Mouse (Mus musculus) E14TG2a.4 (cell line): Measurements from ENCODE around the gene Gpha2.

Experiments
- CTCF ChIP-seq: conservative IDR thresholded peaks from 2 replicates; pipeline ENCODE4 v1.5.1; 2014; ENCODE audit warnings: low read length
- NANOG ChIP-seq: IDR thresholded peaks from 2 replicates; pipeline ENCODE4 v1.6.1; 2014; ENCODE audit warnings: borderline replicate concordance, low read length, mixed read lengths
- POU5F1 ChIP-seq: IDR thresholded peaks from 2 replicates; pipeline ENCODE4 v1.6.1; 2014; ENCODE audit warnings: low read length, borderline replicate concordance

GRCm38 (mm10) chr19:6230411-6230810 lies 4.2 kb downstream of the Gpha2 start:
- no peak for TF ChIP-seq CTCF
- TF ChIP-seq POU5F1: no peak
- TF ChIP-seq NANOG: no peak
